Comparison of ENCODE assay signal across 9 mouse cellular contexts in the genomic region with DNA sequence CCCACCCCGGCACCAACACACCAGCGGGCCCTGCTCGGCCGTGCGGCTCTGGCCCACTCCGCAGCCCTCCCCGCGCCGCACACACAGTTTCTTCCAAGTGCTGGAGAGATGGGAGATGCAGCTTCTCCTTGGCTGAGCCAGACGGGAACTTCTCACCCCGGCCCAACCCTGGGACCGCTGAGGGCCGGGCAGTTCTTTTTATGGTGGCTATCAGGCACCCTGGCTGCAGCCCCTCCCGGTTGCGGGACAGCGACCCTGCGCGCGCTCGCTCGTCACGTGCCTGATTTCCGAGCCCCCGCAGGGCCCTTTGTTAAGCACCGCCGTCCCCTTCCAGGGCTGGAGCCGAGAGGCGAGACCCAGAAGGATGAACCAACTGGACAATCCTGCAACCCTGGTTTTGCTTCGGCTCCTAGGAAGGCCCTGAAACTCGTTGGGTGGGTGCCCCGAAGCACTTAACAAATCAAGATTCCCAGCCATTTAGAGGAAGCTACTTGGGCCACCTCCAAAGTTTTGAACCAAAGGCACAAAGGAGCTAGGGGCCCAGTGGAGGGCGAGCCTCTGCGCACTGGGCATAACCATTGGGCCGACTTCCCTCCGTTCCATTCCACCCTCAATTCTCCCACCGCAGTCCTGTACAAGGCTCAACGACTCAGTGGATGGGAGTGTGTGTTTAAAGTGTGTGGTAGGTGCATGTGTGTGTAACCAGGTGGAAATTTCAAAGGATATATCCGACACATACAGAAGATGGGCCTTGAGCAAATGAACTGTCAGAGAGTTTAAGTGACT. TPM values are rescaled to one million over a fixed set of nuclear protein-coding genes. Genes with fewer than 3 reads are reported as not detected.
DNase-seq lines count a peak whose midpoint lies in the region; ATAC-seq and TF ChIP-seq lines count a peak whose summit lies in the region.
"Had no signal": no experiment of that assay in that cellular context is flagged by ENCODE, and none has a peak within 500 bp of the region (broad histone marks: within the 10 kb centered on the region; RNA-seq: fewer than 3 reads in every experiment).

No protein-coding gene starts in this region.

- peak; percentile 33; the same call in 1 of the 2 replicates for ATAC-seq in kidney, postnatal 0 days (replicated peaks; ENCODE audit: low FRiP score, low read depth)
- no peak for ATAC-seq in midbrain, postnatal 0 days (ENCODE audit: low FRiP score)

- H3K4me3 ChIP-seq in kidney, postnatal 0 days (replicated peaks; ENCODE audit: low read depth, low read length) = peak overlapping the region; percentile 30
- H3K4me3 ChIP-seq in hindbrain, embryonic 10.5 days = peak overlapping the region; percentile 62
- peak overlapping the region; percentile 35 for H3K4me3 ChIP-seq in midbrain, postnatal 0 days (ENCODE audit: low read depth, low read length)

- H3K27me3 ChIP-seq in kidney, postnatal 0 days (ENCODE audit: insufficient read depth, low read length) = peaks cover 61% of the 10 kb centered on the region
- peaks cover 86% of the 10 kb centered on the region for H3K27me3 ChIP-seq in hindbrain, embryonic 10.5 days (ENCODE audit: insufficient read depth, poor library complexity, severe bottlenecking)
- peaks cover 34% of the 10 kb centered on the region for H3K27me3 ChIP-seq in midbrain, postnatal 0 days (ENCODE audit: insufficient read depth, low read length)

- H3K4me2 ChIP-seq in kidney, postnatal 0 days (ENCODE audit: low read length) = peak overlapping the region; percentile 59
- H3K4me2 ChIP-seq in midbrain, postnatal 0 days (ENCODE audit: low read depth, low read length, poor library complexity, severe bottlenecking) = peak overlapping the region; percentile 53

- H3K9ac ChIP-seq in kidney, postnatal 0 days (ENCODE audit: low read depth, low read length) = 0 out of 2 replicates have a peak overlapping the region, but pooled peaks have one; percentile 24
- H3K9ac ChIP-seq in midbrain, postnatal 0 days (replicated peaks; ENCODE audit: low read length, poor library complexity, severe bottlenecking) = 0 out of 2 replicates have a peak overlapping the region, but pooled peaks have one; percentile 24

- no peaks in the 10 kb centered on the region for H3K9me3 ChIP-seq in kidney, postnatal 0 days (replicated peaks; ENCODE audit: low read length)
- no peaks in the 10 kb centered on the region for H3K9me3 ChIP-seq in hindbrain, embryonic 10.5 days
- no peaks in the 10 kb centered on the region for H3K9me3 ChIP-seq in midbrain, postnatal 0 days (ENCODE audit: low read length)

- peaks cover 10% of the 10 kb centered on the region; the same call in 1 of the 2 replicates for H3K4me1 ChIP-seq in kidney, postnatal 0 days (replicated peaks; ENCODE audit: insufficient read depth, low read length)
- H3K4me1 ChIP-seq in hindbrain, embryonic 10.5 days (replicated peaks) = peaks cover 72% of the 10 kb centered on the region
- H3K4me1 ChIP-seq in midbrain, postnatal 0 days (ENCODE audit: insufficient read depth, low read length) = 0 out of 2 replicates have a peak, but pooled peaks cover 4% of the 10 kb centered on the region

- TF ChIP-seq CTCF in kidney, postnatal 0 days (IDR thresholded peaks at IDR 0.05; ENCODE audit: low read depth) = no peak
- TF ChIP-seq CTCF in midbrain, postnatal 0 days (IDR thresholded peaks at IDR 0.05) = no peak

- no peak overlapping the region for H3K27ac ChIP-seq in kidney, postnatal 0 days
- peak overlapping the region; percentile 95 for H3K27ac ChIP-seq in hindbrain, embryonic 10.5 days
- H3K27ac ChIP-seq in midbrain, postnatal 0 days (ENCODE audit: low read depth, low read length) = peak overlapping the region; percentile 65

- no peaks in the 10 kb centered on the region for H3K36me3 ChIP-seq in kidney, postnatal 0 days (ENCODE audit: insufficient read depth, low read length)
- H3K36me3 ChIP-seq in hindbrain, embryonic 10.5 days = no peaks in the 10 kb centered on the region
- H3K36me3 ChIP-seq in midbrain, postnatal 0 days (ENCODE audit: insufficient read depth, low read length) = no peaks in the 10 kb centered on the region

- WGBS in kidney, postnatal 0 days = 7% methylated on average over 38 of the region's 38 CpGs
- 1% methylated on average over 38 of the region's 38 CpGs for WGBS in hindbrain, embryonic 10.5 days
- 4% methylated on average over 38 of the region's 38 CpGs for WGBS in midbrain, postnatal 0 days

- no peak for DNase-seq in kidney, postnatal 0 days (ENCODE audit: low spot score)
- no peak for DNase-seq in kidney, adult 18-20 months
- peak; percentile 59 to 65 for DNase-seq in cerebellum, postnatal 25 days
- peak; percentile 86 for DNase-seq in hindbrain, embryonic 10.5 days (ENCODE audit: low spot score)
- DNase-seq in midbrain, postnatal 0 days (ENCODE audit: low spot score) = peak; percentile 65
- DNase-seq in T-cell, adult 2 months (ENCODE audit: low spot score) = no peak
- DNase-seq in layer of hippocampus, adult 8-10 months (ENCODE audit: low spot score in 2 of 2) = no peak
- no peak for DNase-seq in ovary, adult 18-20 months (ENCODE audit: low spot score)

RNA-seq across cellular contexts. Expression of a gene that starts 20.1 kb away (rescaled TPM):
- polyA plus RNA-seq in kidney, postnatal 0 days (2015; fragmentation: Nextera tagmentation; extraction: Ambion mirVana) = 9.8 and 11.2 TPM in 2 replicates
- 69.0 and 74.0 TPM in 2 replicates for polyA plus RNA-seq in hindbrain, embryonic 10.5 days (2016; fragmentation: Nextera tagmentation; extraction: Ambion mirVana)
- 163 and 184 TPM in 2 replicates for total RNA-seq in midbrain, postnatal 0 days (2014; rRNA removed)
- polyA plus RNA-seq in midbrain, postnatal 0 days (2015; fragmentation: Nextera tagmentation; extraction: Ambion mirVana) = 46.4 and 55.5 TPM in 2 replicates
- 10 to 100 TPM; 75.7 to 85.1 (median 81.4) TPM for total RNA-seq in layer of hippocampus, adult 8-10 months (2022)
- total RNA-seq: hematopoietic stem cell, adult 5-6 weeks had no signal

Comparison
In these comparisons a context has a peak if more than half of its experiments do, and no peak if none do; other contexts are left out.
1. DNase-seq: peak in cerebellum, postnatal 25 days (2 of 2), hindbrain, embryonic 10.5 days (single experiment) and midbrain, postnatal 0 days (single experiment); none in kidney, postnatal 0 days (single experiment), kidney, adult 18-20 months (single experiment), T-cell, adult 2 months (single experiment), layer of hippocampus, adult 8-10 months (0 of 2) and ovary, adult 18-20 months (single experiment).
2. Peak in every context shown above with its lines, with median percentiles within 50 percentile points of each other: H3K4me3 ChIP-seq.